Mouse (Mus musculus): ENCODE data around the gene Cdx2. TPM values are rescaled to one million over a fixed set of nuclear protein-coding genes. Genes with fewer than 3 reads are reported as not detected.

Cdx2 gene
- total and polyA plus RNA-seq, 2 experiments from 2014 or later: not detected

- Histone ChIP-seq H3K9ac (replicated peaks; ENCODE audit: low read length, poor library complexity, severe bottlenecking) (no peak overlapping the region), H3K9me3 (ENCODE audit: low read length) (no peaks in the 10 kb centered on the region), H3K4me2 (ENCODE audit: low read depth, low read length, poor library complexity, severe bottlenecking) (no peak overlapping the region), H3K36me3 (ENCODE audit: insufficient read depth, low read length) (no peaks in the 10 kb centered on the region), H3K27ac (ENCODE audit: low read depth, low read length) (no peak overlapping the region), H3K27me3 (ENCODE audit: insufficient read depth, low read length) (no peaks in the 10 kb centered on the region), H3K4me1 (ENCODE audit: insufficient read depth, low read length) (no peaks in the 10 kb centered on the region), H3K4me3 (ENCODE audit: low read depth, low read length) (no peak overlapping the region)
- no peak for TF ChIP-seq CTCF (IDR thresholded peaks at IDR 0.05)
- ATAC-seq (ENCODE audit: low FRiP score) (no peak), DNase-seq (ENCODE audit: low spot score) (no peak)
- WGBS: 87% methylated on average over 8 of the region's 8 CpGs
Measured at GRCm38 (mm10) chr5:147351931-147352330, 44.9 kb upstream of the Cdx2 start.

- no peak overlapping the region for H3K9ac ChIP-seq (replicated peaks; ENCODE audit: low read length, poor library complexity, severe bottlenecking)
- no peaks in the 10 kb centered on the region for H3K9me3 ChIP-seq (ENCODE audit: low read length)
- no peak overlapping the region for H3K27ac ChIP-seq (ENCODE audit: low read depth, low read length)
- no peak overlapping the region for H3K4me3 ChIP-seq (ENCODE audit: low read depth, low read length)
- no peaks in the 10 kb centered on the region for H3K4me1 ChIP-seq (ENCODE audit: insufficient read depth, low read length)
- 80% methylated on average over 1 of the region's 1 CpGs for WGBS
- no peak overlapping the region for H3K4me2 ChIP-seq (ENCODE audit: low read depth, low read length, poor library complexity, severe bottlenecking)
- DNase-seq (ENCODE audit: low spot score) (no peak), ATAC-seq (ENCODE audit: low FRiP score) (no peak)
- no peaks in the 10 kb centered on the region for H3K27me3 ChIP-seq (ENCODE audit: insufficient read depth, low read length)
- TF ChIP-seq CTCF (IDR thresholded peaks at IDR 0.05): 0 out of 2 replicates have a peak, but pooled peaks have one; percentile 2
- no peaks in the 10 kb centered on the region for H3K36me3 ChIP-seq (ENCODE audit: insufficient read depth, low read length)
Measured at GRCm38 (mm10) chr5:147345981-147346380, 38.9 kb upstream of the Cdx2 start.

- no peaks in the 10 kb centered on the region for H3K36me3 ChIP-seq (ENCODE audit: insufficient read depth, low read length)
- H3K9ac ChIP-seq (replicated peaks; ENCODE audit: low read length, poor library complexity, severe bottlenecking): no peak overlapping the region
- TF ChIP-seq CTCF (IDR thresholded peaks at IDR 0.05): no peak
- DNase-seq (ENCODE audit: low spot score) (no peak), ATAC-seq (ENCODE audit: low FRiP score) (no peak)
- no peaks in the 10 kb centered on the region for H3K27me3 ChIP-seq (ENCODE audit: insufficient read depth, low read length)
- no peaks in the 10 kb centered on the region for H3K9me3 ChIP-seq (ENCODE audit: low read length)
- WGBS: 89% methylated on average over 10 of the region's 10 CpGs
- no peak overlapping the region for H3K4me2 ChIP-seq (ENCODE audit: low read depth, low read length, poor library complexity, severe bottlenecking)
- no peak overlapping the region for H3K27ac ChIP-seq (ENCODE audit: low read depth, low read length)
- no peak overlapping the region for H3K4me3 ChIP-seq (ENCODE audit: low read depth, low read length)
- H3K4me1 ChIP-seq (ENCODE audit: insufficient read depth, low read length): no peaks in the 10 kb centered on the region
Measured at GRCm38 (mm10) chr5:147343904-147344303, 36.8 kb upstream of the Cdx2 start.

- Histone ChIP-seq H3K27ac (ENCODE audit: low read depth, low read length) (no peak overlapping the region), H3K27me3 (ENCODE audit: insufficient read depth, low read length) (no peaks in the 10 kb centered on the region), H3K4me1 (ENCODE audit: insufficient read depth, low read length) (no peaks in the 10 kb centered on the region), H3K4me3 (ENCODE audit: low read depth, low read length) (no peak overlapping the region), H3K9me3 (ENCODE audit: low read length) (no peaks in the 10 kb centered on the region), H3K36me3 (ENCODE audit: insufficient read depth, low read length) (no peaks in the 10 kb centered on the region), H3K9ac (replicated peaks; ENCODE audit: low read length, poor library complexity, severe bottlenecking) (no peak overlapping the region), H3K4me2 (ENCODE audit: low read depth, low read length, poor library complexity, severe bottlenecking) (no peak overlapping the region)
- 90% methylated on average over 6 of the region's 6 CpGs for WGBS
- DNase-seq (ENCODE audit: low spot score): no peak
- no peak for ATAC-seq (ENCODE audit: low FRiP score)
- no peak for TF ChIP-seq CTCF (IDR thresholded peaks at IDR 0.05)
Measured at GRCm38 (mm10) chr5:147342901-147343300, 35.8 kb upstream of the Cdx2 start.

- Histone ChIP-seq H3K27me3 (ENCODE audit: insufficient read depth, low read length) (no peaks in the 10 kb centered on the region), H3K4me2 (ENCODE audit: low read depth, low read length, poor library complexity, severe bottlenecking) (no peak overlapping the region), H3K4me1 (ENCODE audit: insufficient read depth, low read length) (no peaks in the 10 kb centered on the region), H3K36me3 (ENCODE audit: insufficient read depth, low read length) (no peaks in the 10 kb centered on the region), H3K27ac (ENCODE audit: low read depth, low read length) (no peak overlapping the region), H3K4me3 (ENCODE audit: low read depth, low read length) (no peak overlapping the region), H3K9ac (replicated peaks; ENCODE audit: low read length, poor library complexity, severe bottlenecking) (no peak overlapping the region), H3K9me3 (ENCODE audit: low read length) (no peaks in the 10 kb centered on the region)
- ATAC-seq (ENCODE audit: low FRiP score): no peak
- DNase-seq (ENCODE audit: low spot score): no peak
- 76% methylated on average over 13 of the region's 13 CpGs for WGBS
- no peak for TF ChIP-seq CTCF (IDR thresholded peaks at IDR 0.05)
Measured at GRCm38 (mm10) chr5:147340741-147341414, 33.8 kb upstream of the Cdx2 start.

- H3K9ac ChIP-seq (replicated peaks; ENCODE audit: low read length, poor library complexity, severe bottlenecking): no peak overlapping the region
- WGBS: 85% methylated on average over 11 of the region's 11 CpGs
- DNase-seq (ENCODE audit: low spot score): no peak
- no peak for TF ChIP-seq CTCF (IDR thresholded peaks at IDR 0.05)
- H3K4me2 ChIP-seq (ENCODE audit: low read depth, low read length, poor library complexity, severe bottlenecking): no peak overlapping the region
- no peak for ATAC-seq (ENCODE audit: low FRiP score)
- no peaks in the 10 kb centered on the region for H3K9me3 ChIP-seq (ENCODE audit: low read length)
- no peak overlapping the region for H3K27ac ChIP-seq (ENCODE audit: low read depth, low read length)
- H3K27me3 ChIP-seq (ENCODE audit: insufficient read depth, low read length): no peaks in the 10 kb centered on the region
- H3K4me3 ChIP-seq (ENCODE audit: low read depth, low read length): no peak overlapping the region
- no peaks in the 10 kb centered on the region for H3K36me3 ChIP-seq (ENCODE audit: insufficient read depth, low read length)
- H3K4me1 ChIP-seq (ENCODE audit: insufficient read depth, low read length): no peaks in the 10 kb centered on the region
Measured at GRCm38 (mm10) chr5:147339560-147339959, 32.5 kb upstream of the Cdx2 start.
